Mouse (Mus musculus) layer of hippocampus, adult 11-12 months (tissue): ENCODE data around the gene Mmgt2.

ENCODE experiments used
- DNase-seq: peaks from one replicate; pipeline ENCODE4 v3.0.0; 2022; ENCODE audit warnings: low spot score

Gene Mmgt2

GRCm38 (mm10) chr11:62706141-62706540, 57.7 kb downstream of the Mmgt2 start:
- DNase-seq, result no peak

GRCm38 (mm10) chr11:62708252-62708651, 59.8 kb downstream of the Mmgt2 start:
- DNase-seq, result no peak

GRCm38 (mm10) chr11:62710657-62711056, 62.2 kb downstream of the Mmgt2 start:
- DNase-seq, result no peak
